Mouse (Mus musculus) urinary bladder, adult 18-20 months (tissue): Measurements from ENCODE around the gene Ecsit.
A peak's percentile ranks its signal among the peaks of the same experiment; 100 is the strongest.
"Not testable (repeated sequence)": the region's sequence is repeated elsewhere in the genome, so short reads cannot be mapped to it uniquely, and the experiment has no call there.

Source experiments
- DNase-seq, 2 experiments: peaks; one replicate each; pipeline ENCODE4 v3.0.0; 2022; ENCODE audit warnings: low spot score in 2 of 2, mixed read lengths in 2 of 2

The Ecsit gene

DNA sequence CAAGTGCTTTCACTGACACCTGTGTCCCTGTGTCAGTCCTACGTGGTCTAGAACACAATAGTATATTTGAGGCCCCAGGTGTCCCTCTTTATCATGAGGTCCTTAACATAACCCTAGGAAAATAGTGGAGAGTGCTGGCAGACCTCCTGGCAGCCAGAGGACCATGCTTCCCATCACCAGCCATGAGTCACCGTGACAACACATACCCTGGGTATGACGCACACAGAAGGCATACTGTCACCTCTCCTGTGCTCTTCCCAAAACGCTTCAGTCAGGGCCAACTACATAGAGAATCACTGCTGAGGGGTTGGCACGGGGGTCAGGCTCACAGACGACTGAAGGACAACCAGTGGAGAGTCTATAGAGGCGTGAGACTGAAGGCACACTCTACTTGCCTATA is 4.7 kb upstream of the Ecsit start:
- DNase-seq, result no peak

DNA sequence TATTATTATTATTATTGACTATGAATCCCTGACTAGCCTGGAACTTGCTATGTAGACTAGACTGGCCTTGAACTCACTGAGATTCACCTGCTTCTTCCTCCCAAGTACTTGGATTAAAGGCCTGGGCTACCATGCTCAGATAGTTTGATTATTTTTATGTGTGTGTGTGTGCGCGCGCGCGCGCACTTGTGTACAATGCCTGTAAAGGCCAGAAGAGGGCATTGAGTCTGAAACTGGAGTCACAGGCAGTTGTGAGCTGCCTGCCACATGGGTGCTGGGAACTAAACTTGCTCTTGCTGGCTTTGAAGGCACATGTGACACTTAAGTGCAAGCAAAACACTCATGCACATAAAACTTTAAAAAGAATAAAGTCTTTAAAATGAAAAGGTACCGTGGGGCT is 4.0 kb upstream of the Ecsit start:
- DNase-seq, result no peak

DNA sequence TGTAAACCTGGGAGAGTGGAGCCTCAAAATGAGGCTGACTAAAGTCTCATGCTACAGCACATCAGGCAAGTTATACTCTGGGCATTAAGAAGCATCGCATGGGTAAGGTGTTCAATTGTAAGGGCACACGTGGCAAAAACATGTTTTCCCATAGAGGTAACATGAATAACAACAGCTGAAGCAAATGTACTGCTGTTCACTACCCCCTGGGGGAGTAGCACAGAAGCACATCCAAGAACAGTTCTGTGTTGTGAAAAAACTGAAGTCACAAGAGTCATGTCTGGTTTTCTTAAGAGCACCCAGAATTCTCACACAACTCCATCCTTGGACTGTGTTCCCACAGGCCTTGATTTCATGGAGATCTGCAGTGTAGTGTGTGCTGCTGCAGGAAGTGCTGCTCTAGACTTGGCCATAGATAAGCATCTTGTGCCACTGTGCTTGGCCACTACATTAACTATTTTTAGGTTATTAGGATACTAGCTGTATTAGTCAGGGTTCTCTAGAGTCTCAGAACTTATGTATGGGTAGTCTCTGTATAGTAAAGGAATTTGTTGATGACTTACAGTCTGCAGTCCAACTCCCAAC is 1.9 kb upstream of the Ecsit start:
- no peak for DNase-seq

DNA sequence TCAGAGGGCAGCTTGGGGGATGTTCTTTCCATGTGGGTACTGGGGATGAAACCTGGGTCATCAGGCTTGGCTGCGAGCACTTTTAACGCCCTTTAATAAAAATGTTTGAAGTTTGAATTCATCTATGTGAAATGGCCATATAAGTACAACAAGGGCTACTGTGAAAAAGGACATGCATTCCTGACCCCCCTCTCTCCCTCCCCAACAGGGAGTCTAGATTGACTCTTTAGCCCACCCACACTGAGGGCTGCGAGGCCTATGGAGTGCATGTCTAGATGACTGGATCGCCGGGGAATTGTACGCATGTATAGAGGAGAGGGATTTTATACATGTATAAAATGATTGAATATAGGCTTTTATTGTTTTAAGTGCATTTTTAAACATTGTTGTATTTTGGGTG is 774 bp upstream of the Ecsit start:
- no peak for DNase-seq

DNA sequence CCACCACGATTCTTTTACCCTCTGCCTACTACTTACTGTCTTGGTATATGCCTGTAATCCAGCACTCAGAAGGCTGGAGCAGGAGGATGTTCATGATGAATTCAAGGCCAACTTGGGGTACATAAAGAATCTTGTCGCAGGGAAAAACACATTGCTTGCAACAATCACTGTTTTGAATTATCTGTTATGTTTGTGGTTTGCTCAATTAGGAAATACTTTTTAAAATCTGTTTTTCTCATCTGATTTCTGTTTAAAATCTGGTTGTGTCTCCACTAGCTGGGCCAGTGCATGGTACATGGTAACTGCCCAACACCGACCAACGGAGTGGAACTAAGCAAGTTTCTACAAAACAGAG is 594 bp downstream of the Ecsit start:
- no peak for DNase-seq

DNA sequence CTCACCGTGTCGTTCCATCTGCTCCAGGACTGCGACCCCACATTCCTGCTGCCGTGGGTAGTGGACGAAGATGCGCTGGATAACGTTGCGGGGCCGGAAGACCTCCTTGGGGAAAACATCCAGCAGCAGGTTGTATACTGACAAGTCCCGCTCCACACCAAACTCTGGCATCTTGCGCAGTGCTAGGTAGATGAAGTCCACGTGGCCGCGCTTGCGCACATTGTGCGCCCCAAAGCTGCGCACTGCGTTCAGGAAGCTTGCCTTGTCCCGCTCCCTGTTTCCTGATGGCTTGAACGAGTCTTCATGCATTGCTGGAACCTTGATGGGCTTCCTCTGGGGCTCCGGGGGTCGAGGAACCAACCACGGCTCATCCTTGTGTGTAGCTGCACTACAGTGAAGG is 9.0 kb downstream of the Ecsit start:
- DNase-seq, result no peak

DNA sequence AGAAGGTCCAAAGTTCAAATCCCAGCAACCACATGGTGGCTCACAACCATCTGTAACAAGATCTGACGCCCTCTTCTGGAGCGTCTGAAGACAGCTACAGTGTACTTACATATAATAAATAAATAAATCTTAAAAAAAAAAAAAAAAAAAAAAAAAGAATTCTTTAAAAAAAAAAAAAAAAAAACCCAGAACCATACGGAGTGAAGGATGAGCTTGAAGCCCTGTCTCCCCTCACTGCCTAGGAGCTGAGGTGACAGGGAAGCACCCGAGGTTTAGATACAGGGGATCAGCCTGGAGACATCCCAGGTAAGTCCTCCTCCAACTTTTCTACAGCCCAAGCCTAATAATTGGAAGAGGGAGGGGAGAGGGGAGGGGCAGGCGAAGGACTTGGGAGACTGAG is 9.5 kb downstream of the Ecsit start:
- not testable (repeated sequence) for DNase-seq

DNA sequence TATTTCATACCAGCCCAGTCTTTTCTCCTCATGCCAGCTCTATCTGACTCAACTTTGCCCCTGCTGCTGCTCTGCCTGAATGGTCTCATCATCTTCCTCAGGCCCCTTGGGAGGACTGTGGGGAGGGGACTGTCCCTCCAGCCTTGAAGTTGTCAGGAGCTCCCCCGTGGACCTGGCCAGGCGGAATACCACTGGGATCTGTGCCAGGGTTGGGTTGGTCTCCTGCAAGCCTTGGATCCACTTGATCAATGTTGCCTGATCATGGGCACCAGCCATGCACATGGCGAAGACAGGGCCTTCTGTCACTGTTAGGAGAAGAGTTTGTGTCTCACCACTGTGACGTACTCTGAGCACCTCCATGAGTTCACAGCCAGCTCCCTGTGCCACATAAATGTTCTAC is 13.0 kb downstream of the Ecsit start:
- DNase-seq, result no peak

DNA sequence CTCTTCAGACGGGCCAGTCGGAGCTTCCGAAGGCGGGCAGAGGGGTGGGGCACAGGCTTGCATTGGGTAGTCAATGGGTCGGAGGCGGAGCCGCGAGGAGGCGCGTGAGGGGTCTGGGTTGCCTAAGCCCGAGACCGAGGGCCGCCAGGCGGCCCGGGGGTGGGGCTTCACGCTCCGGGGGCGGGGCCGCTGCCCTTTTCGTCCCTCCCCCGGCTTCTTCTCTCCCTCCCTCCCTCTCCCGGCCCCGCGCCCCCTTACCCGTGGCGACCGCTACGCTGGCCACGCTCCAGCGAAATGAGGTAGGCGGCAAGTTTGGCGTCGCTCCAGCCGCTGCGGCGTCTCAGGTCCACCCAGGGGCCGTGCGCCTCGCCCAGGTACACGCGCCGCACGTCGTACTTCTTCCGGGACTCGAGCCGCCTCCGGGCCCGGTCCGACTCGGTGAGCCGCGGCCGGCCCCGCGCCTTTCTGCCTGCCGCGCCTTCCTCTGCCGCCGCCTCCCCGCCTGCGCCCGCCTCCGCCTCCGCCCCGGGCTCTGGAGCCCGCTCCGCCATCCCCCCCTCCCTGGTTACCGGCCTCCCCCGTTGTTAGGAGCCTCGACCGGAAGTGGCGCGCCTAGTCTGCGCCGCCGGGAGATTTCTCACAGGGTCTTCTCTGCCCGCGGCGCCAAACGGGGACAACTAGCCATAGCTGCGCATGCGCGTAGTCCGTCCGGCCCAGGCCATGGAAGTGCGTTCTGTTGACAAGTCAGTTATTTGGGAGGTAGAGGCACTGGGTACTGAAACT is 14.3 kb downstream of the Ecsit start, which contains the start of the genes Gm49318 and Zfp653:
Gene Gm49318 (minus strand): TSS at position 469 of the 783 bp plus-strand sequence.
Gene Zfp653 (minus strand): TSS at position 586 of the 783 bp plus-strand sequence.
- DNase-seq, result peak; percentile 92 to 96

DNA sequence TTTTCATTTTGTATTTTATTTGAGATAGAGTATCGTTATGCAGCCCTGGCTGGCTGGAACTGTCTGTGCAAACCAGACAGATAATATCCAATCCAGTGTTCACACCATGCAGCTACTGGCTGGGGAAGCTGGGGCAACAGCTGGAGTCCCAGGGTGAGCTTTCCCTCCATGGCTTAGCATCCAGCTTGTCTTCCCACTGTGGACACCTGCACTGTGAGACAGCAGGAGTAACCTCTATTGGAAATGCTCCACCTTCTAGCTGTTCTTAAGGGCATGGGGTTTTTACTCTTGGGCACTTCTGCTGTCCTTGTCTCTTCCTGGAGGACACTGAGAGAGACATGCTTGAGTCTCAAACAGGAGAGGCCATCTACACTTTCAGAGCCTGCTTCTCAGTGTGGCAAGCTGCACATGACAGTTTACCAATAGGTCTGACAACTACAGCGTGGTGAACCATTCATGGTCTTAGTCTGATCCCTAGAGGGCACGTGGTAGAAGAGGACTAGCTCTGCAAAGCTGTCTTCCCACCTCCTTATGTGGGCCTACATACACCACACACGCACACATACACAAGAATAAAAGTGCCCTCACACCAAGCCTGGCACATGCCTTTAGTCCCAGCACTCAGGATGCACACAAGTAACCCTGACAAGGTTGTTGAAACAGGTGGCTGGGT is 15.2 kb downstream of the Ecsit start:
- no peak for DNase-seq

DNA sequence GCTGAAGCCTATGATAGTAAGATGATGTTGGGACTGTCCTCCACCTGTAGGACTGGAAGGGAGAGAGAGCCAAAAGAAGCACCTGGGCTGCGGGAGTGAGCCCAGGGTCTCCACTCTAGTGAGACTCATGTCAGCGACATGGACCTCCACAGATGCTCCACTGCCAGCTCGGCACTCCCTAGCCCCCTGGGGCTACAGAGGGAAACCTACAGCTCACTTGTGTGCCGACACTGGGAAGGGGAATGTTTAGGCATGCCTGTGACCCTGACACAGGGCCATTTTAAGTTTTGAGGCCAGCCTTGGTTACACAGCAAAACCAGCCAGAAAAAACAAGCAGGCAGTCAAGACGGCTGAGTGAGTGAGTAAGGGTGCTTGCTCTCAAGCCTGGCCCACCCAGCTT is 18.0 kb downstream of the Ecsit start:
- DNase-seq, result no peak

DNA sequence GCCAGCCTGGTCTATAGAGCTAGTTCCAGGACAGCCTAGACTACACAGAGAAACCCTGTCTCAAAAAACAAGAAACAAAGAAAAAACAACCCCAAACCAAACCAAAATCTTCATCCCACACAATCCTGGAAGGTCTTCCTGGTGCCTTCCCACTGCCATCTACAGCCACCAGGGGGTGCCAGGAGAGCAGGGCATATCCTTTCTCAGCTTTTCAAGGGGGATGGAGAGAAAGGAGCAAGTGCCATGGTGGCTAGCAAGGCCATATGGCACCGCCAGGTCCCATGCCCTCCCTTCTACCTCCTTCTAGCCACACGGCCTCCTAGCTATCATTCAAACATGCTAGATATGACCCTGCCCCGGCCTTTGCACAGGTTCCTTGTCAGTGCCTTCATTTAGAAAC is 18.8 kb downstream of the Ecsit start:
- DNase-seq, result peak; percentile 44 to 45

DNA sequence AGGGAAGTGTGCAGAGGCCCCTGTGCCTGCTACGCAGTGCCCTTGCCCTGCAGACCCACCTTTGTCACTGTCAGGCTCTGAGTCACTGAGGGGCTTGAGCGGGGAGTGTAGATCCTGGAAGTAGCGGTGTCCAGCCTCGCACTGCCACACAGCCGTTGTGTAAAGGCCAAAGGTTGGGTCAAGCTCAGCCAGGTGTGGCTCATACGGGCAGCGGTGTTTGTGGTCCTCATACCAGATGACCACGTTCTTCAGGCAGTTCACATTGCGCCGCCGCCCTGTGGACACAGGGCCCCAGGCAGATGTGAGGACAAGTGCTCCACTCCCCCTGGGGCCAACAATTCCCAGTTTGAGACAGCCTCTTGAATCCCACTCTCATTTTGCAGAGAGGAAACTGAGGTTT is 19.6 kb downstream of the Ecsit start:
- DNase-seq, result no peak

DNA sequence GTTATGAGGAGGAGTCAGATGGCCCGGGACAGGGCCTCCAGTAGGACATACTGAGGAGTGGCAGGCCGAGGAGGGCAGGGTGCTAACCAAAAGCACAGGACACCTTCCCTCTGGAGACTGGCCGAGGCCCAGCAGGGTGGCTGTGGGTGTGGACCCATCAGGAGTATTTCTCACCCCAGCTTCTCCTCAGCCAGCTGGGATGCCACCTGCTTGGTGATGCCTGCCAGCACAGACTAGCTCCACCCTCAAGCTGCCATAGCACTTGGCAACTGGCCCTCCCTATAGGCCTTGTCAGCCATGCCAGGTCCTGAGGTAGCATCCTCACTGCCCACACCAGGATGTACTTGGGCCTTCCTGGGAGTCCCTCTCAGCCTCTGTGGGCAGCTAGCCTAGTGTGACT is 20.9 kb downstream of the Ecsit start:
- DNase-seq, result no peak

DNA sequence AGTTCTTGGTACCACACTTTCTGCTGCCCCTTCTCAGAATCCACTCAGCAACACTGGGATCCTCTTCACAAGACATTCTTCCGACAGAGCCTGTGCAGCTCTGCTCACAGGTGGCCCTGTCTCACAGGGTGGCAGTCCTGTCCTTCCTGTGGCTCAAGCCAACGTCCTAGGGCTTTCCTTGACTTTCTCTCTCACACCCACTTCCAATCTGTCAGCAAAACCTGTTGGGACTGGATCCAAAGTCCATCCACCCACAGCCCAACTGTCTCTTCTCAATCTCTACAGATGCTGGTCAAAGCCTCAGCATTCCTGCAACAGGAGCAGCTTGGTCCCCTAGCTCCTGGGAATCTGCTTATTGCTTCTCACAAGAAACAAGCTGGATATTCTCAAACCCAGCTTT is 23.9 kb downstream of the Ecsit start:
- DNase-seq, result no peak

DNA sequence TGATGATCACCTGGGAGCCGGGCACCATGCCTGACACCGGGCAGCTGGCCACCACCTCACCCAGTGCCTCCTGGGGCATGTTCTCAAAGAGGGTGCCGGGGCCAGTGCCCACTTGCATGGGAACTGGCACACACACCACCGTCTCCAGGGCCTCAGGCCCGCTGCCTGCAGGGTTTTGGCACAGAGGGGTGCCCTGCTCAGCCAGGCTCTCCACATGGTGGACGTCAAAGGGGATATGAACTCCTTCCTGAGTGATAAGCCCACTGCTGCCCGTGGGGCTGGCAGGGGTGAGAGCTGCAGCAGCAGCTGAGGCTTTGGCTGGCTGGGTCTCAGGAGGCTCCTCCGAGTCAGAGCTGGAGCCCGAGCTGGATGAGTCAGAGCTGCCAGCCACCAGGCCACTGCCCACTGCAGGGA is 27.2 kb downstream of the Ecsit start:
- no peak for DNase-seq

DNA sequence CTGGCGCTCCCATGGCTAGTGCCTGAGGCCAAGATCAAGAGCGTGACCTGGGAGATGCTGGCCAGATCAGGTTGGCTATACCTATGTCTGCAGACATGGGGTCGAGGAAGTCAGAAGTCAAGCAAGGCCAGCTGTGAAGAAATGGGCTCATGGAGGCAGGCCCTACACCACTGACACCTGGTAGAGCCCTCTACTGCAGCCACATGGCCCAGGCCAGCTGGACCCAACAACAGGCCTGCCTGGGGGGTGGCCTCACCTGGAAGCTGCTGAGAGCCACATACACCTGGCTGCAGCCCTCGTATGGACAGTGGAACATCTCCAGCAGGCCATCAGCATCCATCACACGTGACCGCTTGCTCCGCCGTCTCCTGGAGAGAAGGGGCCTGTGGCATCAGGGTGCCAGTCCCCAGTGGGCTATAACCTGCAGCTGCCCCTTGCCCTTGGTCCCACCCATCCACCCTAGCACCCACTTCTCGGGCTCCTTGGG is 28.2 kb downstream of the Ecsit start:
- DNase-seq, result no peak

DNA sequence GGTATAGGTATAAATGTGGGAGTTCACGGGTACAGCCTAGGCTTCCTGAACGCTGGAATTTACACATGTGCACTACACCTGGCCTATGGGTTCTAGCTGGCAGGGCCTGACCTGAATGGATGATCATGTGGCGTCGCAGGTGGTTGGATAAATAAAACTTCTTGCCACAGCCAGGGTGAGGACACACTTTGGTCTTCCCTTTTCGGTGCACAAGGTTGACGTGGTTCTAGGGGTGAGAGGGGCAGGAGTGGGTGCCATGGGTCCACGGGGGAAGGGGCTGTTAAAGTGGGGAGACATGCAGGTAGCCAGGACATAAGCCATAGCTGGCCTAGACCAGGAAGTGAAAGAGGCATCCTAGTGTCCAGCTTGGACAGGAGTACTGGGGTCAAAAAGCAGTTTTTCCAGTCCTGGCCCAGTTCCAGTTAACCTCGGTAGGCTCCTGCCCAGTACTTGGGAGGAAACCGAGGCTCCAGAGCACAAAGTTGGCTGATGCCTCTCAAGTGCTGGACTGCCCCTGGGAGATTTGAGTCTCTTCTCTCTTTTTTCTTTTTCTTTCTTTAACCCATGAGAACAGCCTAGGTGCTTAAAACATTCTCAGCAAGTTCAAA is 28.8 kb downstream of the Ecsit start:
- no peak for DNase-seq

DNA sequence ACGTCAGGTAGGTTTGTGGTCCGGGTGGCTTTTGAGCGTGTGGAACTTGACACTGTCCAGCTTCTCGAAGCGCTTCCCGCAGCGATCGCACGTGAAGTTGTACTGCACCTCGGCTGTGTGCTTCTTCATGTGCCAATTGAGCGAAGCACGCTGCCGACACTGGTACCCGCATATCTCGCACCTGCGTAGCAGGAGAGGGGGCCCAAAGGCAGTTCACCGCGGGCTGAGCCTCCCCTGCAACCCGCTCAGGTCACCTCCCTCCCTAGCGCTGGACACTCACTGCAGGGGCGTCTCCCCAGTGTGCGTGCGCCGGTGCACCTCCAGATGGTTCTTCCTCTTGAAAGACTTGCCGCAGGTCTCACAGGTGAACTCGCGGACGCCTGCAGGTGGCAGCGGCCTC is 29.5 kb downstream of the Ecsit start:
- DNase-seq, result no peak

DNA sequence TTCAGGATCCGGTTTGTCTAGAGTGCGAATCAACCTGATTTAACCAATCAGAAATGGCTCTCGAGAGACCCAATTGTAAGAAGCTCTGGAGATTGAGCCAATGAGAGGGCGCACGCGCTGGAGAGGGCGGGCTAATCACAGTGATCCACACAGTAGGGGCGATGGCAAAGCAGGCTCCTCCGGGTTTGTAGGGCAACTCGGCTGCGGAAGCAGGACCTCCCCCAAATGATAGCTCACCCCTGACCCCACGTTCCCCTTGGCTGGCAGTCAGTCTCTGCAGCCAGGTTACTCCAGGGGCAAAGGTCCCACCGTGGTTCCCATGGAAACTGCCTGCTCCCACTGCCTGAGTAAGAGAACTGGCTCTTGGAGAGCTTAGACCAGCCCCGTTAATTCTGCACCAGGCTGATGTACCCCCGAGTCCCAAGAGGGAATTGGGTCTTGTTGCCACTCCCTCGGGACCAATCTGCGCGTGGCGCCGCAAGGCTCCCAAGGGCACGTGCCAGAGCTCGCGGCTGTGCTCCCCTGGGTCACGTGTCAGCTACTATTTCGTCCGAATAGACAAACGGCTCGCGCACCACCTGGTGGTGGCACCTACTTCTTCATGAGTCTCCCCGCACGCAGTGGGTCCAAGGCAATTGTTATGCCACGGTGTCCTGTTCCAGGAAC is 30.7 kb downstream of the Ecsit start:
- DNase-seq, result peak; percentile 30 to 43

DNA sequence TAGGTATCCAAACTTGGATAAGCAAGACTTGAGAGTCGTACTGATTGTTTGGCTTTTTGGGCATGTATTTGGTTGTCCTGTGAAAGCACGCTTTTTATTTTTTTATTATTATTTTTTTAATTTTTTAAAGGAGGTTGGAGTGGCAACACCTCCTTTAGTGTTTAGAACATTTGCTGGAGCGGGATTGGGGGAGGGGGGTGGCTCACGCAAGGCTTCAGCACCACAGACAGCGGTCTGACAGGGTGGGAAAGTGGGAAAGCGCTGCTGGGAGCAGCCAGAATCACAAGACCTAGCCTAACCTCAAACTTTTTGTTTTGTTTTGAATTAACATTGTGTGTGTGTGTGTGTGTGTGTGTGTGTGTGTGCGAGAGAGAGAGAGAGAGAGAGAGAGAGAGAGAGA is 31.6 kb downstream of the Ecsit start:
- DNase-seq, result no peak

DNA sequence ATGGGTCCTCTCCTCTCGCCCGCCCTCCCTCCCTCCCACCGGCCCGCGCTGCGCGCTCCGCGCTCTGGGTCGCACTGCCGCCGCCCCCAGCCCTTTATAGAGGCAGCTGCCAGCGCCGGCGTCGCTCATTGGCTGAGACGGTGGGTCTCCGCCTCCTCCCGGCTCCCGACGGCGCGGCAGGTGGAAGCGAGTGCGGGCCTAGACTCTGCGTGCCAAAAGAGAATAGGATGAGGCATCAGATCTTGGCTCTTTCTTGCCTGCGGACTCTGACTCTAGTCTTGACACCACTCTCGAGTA is 33.3 kb downstream of the Ecsit start, which contains the start of gene Elavl3:
Gene Elavl3 (minus strand): TSS at position 66 of the 297 bp plus-strand sequence.
- no peak for DNase-seq
